Mouse (Mus musculus): ENCODE data around the gene 1810062G17Rik. TPM values are rescaled to one million over a fixed set of nuclear protein-coding genes. Genes with fewer than 3 reads are reported as not detected.

Gene 1810062G17Rik
- total RNA-seq (2021), result under 1 TPM; 0.50 to 0.91 TPM

GRCm38 (mm10) chr3:36475532-36476087 is at the start of gene 1810062G17Rik, which contains the start of gene Anxa5:
TSS of gene 1810062G17Rik (plus strand) at chr3:36475937.
TSS of gene Anxa5 (minus strand) at chr3:36475894.
- DNase-seq, result peak; percentile 99

DNA sequence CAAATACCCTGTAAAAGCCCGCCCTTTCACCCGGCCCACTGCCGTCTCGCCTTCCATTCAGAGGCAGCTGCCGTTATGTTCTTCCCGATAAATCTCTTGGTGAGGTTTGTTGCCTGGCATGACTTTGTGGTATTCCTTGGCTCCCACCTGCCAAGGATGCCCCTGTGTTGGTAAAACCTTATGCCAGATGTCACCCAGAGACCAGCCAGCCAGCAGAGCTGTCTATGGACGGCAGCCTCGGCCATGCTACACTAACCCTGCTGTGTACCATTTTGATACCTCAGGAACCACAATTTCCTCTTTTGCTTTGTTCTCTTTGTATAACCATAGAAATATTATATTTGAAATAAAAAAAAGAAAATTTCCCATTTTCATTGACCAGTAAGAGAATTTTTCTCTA is 48.4 kb upstream of the 1810062G17Rik start:
- DNase-seq, result no peak

DNA sequence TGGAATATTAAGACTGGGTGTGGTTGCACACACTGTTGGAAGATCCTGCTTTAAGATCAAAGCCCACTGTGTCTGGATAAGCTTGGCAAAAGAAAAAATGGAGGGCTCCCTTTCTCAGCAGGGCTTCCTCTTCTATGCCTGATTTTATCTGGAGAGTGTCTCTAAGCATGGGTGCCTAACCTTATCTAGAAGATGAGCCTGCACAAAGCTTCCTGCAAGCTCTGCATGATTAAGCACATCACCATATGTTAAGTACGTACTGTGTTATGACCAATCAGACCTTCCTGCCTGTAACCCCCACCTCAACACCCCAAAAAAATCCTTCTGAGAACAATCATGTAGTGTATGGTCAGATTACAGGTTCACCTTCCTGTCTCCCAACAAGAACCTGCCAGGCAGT is 45.4 kb upstream of the 1810062G17Rik start:
- no peak for DNase-seq

DNA sequence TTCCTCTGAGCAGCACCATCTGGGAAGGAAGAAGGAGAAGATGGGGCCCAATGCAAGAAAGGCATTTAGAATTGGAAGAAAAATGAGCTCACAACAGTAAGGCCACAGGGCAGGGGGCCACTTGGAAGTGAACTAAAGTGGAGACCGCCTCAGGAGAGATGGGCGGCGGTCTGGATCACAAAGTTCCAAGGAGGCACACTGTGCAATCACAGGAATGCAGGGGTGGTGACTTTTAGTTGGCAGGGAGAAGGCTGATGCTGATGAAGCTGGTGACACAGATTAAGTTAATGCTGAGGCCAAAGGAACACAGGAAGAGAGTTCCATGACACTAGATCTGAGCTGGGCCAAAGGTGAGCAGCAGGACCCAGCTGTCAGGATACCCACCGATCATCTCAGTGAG is 35.5 kb upstream of the 1810062G17Rik start:
- peak; percentile 48 for DNase-seq

GRCm38 (mm10) chr3:36442426-36442825 is 33.3 kb upstream of the 1810062G17Rik start:
- DNase-seq, result peak; percentile 70

DNA sequence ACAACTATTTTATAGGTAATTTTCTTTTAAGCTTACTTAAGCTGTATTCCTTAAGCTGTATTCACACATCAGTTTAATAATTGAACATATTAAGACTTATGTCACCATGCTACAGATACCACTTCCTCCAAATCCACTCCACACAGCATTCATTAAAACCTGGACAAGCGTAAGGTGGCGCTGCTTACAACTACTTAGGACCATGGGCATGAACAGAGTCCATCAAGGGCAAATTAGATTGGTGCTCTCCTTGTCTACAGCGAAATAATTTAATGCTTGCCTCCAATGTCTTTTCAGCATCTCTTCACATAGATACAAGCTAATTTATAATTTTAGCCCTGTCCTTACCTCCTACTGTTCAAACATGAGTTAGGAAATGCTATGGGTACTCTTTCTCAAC is 29.7 kb upstream of the 1810062G17Rik start:
- DNase-seq, result no peak

- peak; percentile 51 for DNase-seq
Observed at GRCm38 (mm10) chr3:36446506-36446905, 29.2 kb upstream of the 1810062G17Rik start.

GRCm38 (mm10) chr3:36446918-36447317 is 28.8 kb upstream of the 1810062G17Rik start:
- no peak for DNase-seq

DNA sequence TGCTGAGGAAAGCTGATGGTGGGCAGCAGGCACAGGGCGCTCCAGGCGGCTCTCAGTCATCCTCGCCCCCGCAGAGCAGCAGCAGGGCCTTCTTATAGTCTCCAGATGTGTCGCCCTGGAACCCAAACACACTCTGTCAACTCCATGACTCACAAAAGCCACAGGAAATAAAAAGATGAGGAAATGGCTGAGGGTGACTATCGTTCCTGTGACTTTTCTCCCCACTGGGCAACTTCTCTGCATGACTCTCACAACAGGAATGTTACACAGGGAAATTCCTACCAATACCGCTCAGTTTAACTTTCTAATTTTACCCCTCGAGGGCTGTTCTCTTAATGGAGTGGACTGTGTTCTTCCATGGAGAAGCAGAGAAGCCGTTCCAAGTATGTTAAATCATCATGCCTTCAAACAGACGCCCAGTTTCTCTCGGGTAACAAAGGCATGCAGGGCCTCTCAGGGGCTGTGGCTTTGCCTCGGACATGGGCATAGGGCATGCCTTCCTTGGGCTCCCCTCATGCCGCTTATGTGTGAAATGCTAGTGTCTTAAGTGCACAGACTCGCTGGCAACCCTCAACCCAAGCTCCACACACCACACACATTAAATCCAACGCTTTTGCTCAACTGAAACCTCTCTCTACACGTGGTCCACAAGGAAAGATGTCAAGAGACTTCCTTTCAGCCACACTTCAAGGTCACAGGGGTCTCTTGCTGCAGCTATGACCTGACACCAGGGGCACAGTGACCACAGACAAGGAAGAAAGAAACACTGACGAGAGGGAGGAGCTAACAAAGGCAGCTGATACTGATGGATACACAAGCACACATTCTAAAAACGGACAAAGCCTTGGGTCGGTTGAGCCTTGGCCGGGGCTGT is 26.2 kb upstream of the 1810062G17Rik start:
- peak; percentile 58 for DNase-seq

GRCm38 (mm10) chr3:36452502-36452901 is 23.2 kb upstream of the 1810062G17Rik start:
- no peak for DNase-seq

- DNase-seq, result no peak
Observed at GRCm38 (mm10) chr3:36455124-36455523, 20.6 kb upstream of the 1810062G17Rik start.

GRCm38 (mm10) chr3:36455566-36455965 is 20.2 kb upstream of the 1810062G17Rik start:
- DNase-seq, result no peak

DNA sequence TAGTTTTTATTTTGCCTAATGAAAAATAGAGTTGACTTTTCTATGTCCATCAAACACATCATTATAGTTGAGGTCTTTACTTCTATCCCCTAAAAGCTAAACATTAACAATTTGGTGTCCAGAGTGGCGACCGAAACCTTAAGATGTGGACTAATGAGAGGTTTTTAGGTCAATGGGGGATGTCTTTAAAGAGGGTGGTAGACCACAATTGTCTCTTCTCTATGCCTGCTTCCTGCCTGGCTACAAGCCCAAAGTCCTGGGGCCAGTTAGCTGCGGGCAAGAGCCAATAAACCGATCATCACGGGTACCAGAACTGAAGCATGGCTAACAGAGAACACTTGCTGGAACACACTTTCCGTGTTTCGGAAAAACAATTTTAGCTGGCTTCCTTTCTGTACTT is 15.0 kb upstream of the 1810062G17Rik start:
- no peak for DNase-seq

GRCm38 (mm10) chr3:36461819-36462218 is 13.9 kb upstream of the 1810062G17Rik start:
- no peak for DNase-seq

GRCm38 (mm10) chr3:36462348-36462747 is 13.4 kb upstream of the 1810062G17Rik start:
- DNase-seq, result no peak

DNA sequence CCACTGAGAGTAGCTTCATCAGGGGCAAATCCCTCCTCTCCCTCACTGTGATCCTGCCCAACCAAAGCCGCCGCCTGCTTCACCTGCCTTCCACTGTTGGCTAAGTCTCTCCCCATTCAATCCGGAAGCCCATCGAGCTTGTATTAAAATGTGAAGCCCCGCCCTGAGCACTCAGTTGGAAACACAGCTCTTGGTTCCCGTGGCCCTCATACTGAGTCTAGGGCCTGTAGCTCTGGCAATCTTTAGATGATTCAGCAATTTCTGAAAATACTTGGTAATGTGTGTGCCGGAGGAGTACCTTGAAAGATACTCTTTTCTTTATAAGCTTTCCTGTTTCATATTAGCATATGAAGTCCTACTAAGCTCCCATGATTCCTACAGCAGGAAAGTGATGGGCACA is 10.2 kb upstream of the 1810062G17Rik start:
- DNase-seq, result no peak

DNA sequence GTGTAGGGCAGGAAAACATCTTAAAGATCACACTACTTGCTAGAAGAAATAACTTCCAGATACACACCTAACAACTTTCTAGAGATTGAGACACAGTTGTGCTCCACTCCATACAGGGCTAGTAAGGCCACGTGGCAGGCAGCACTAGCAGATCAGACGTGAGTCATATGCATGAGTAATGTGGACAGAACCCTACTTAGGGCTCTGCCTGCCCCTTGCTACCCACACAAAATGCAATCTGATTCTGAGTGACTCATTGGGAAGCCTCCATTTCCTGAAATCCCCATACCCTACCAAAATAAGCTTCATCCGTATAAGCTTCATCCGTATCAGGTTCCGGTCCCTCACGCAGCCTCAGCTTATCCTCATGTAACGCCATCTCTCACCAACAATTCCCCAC is 8.1 kb upstream of the 1810062G17Rik start:
- no peak for DNase-seq

DNA sequence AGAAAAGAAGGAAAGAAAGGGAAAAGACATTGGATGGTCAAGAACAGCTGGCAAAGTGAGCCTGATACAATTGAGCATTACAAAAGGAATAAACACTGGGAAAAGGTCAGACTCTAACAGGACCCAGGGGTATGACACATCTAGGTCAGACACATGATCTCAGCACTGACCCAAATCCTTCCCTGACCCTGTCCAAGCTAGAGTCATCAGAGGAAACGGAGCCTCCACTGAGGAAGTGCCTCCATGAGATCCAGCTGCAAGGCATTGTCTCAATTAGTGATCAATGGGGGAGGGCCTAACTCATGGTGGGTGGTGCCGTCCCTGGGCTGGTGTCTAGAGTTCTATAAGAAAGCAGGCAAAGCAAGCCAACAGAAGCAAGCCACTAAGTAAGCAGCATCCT is 6.9 kb upstream of the 1810062G17Rik start:
- no peak for DNase-seq

DNA sequence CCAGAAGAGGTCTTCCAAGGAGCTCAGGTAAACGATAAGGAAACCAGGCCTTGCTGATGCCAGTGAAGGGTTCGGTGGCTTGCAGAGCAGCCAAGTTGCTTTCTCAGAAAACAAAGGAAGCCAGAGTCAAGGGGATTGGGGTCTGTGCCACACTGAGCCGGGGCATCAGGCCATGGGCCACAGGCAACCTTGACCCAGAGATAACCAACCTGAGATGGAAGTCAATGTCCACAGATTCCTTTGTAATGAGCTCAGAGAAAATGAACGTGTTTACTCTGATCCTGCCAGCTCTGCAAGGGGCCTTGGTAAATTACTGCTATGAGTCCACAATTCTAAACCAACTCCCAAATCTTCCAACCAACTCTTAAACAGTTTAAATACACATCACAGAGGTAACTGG is 3.9 kb upstream of the 1810062G17Rik start:
- no peak for DNase-seq

DNA sequence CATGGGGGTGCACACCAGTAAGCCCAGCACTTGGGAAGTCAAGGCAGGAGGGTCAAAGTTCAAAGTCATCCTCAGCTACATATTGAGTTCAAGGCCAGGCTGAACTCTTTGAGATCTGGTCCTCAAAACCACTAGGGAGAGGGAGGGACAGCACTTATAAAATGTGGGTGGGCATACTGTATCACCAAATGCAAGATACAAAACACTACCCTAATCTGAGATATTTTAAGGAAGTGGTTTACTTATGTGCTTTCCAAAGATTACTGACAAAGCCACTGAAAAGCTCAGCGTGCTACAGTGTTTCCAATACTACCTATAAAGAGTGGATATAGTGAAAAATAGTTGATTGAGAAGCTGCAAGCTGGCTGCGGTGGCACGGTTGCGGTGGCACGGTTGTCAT is 2.5 kb upstream of the 1810062G17Rik start:
- DNase-seq, result no peak

GRCm38 (mm10) chr3:36474421-36474820 is 1.3 kb upstream of the 1810062G17Rik start:
- no peak for DNase-seq

DNA sequence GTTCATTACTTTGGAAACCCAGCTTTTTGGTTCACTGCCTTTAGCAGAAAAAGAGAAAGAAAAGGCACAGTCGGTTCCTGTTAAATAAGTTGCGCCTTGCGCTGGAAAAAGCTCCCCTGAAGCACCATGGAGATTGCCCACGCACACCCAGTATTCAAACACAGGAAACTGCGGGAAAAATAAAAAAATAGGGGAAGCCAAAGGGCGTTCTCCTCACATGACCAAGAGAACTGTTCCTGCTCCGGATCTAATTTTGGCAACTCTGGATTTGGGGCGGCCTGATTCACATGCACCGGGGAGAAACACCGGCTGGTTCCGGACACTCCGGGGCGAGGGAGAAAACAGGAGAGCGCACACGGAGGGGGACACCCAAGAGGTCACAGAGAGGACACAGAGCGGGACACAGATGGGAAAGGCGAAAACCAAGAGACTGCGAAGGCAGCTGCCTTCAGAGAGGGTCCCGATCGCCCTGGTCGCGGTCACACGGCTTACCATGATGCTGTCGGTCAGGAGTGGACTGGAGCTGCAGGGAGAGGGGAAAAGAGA is 726 bp upstream of the 1810062G17Rik start:
- peak; percentile 64 for DNase-seq

GRCm38 (mm10) chr3:36476261-36477155 is 771 bp downstream of the 1810062G17Rik start:
- DNase-seq, result peak; percentile 35
